Mouse (Mus musculus) midbrain, postnatal 0 days (tissue): ENCODE data around the gene Srd5a1. TPM values are rescaled to one million over a fixed set of nuclear protein-coding genes. Genes with fewer than 3 reads are reported as not detected.

Source experiments
- ATAC-seq: fragments of 200-750 bp; cut with Nextera tagmentation; 2 replicates; pipeline ENCODE4 v1.8.0; 2017; ENCODE audit warnings: moderate number of reproducible peaks, mild to moderate bottlenecking, moderate TSS enrichment, moderate library complexity; ENCODE audit not compliant: low FRiP score
- DNase-seq: peaks from one replicate; pipeline ENCODE4 v3.0.0-alpha.2; 2015; ENCODE audit warnings: low spot score
- H3K27ac ChIP-seq: fragments of 300-500 bp; sonication (generic); 2 replicates; pipeline ENCODE4 v1.5.1; 2014; ENCODE audit warnings: low read depth, mild to moderate bottlenecking, low read length, mixed read lengths
- H3K27me3 ChIP-seq: fragments of 300-500 bp; sonication (generic); 2 replicates; pipeline ENCODE4 v1.6.1; 2014; ENCODE audit warnings: low read length, control low read depth, mixed read lengths; ENCODE audit not compliant: insufficient read depth
- H3K36me3 ChIP-seq: fragments of 300-500 bp; sonication (generic); 2 replicates; pipeline ENCODE4 v1.6.1; 2014; ENCODE audit warnings: low read length, control low read depth, mixed read lengths; ENCODE audit not compliant: insufficient read depth
- H3K4me1 ChIP-seq: fragments of 300-500 bp; sonication (generic); 2 replicates; pipeline ENCODE4 v1.6.1; 2014; ENCODE audit warnings: mild to moderate bottlenecking, control low read depth, antibody characterized with exemption, low read length, mixed read lengths; ENCODE audit not compliant: insufficient read depth
- H3K4me2 ChIP-seq: fragments of 300-500 bp; sonication (generic); 2 replicates; pipeline ENCODE4 v1.6.1; 2014; ENCODE audit warnings: low read depth, mild to moderate bottlenecking, low read length, mixed read lengths; ENCODE audit not compliant: poor library complexity, severe bottlenecking
- H3K4me3 ChIP-seq: fragments of 300-500 bp; sonication (generic); 2 replicates; pipeline ENCODE4 v1.5.1; 2014; ENCODE audit warnings: low read depth, mild to moderate bottlenecking, low read length, moderate library complexity
- H3K9ac ChIP-seq: fragments of 300-500 bp; sonication (generic); replicated peaks from 2 replicates; pipeline ENCODE4 v1.6.1; 2014; ENCODE audit warnings: mild to moderate bottlenecking, low read length, moderate library complexity, mixed read lengths; ENCODE audit not compliant: poor library complexity, severe bottlenecking
- H3K9me3 ChIP-seq: fragments of 300-500 bp; sonication (generic); 2 replicates; pipeline ENCODE4 v1.6.1; 2016; ENCODE audit warnings: low read length, control low read depth
- CTCF ChIP-seq: IDR thresholded peaks from 2 replicates; pipeline ENCODE4 v1.5.1; 2016; ENCODE audit warnings: antibody characterized with exemption, mild to moderate bottlenecking
- WGBS: fragments of 180-500 bp; shearing (Covaris S2); extraction: QIAGEN DNeasy Blood & Tissue Kit; methylation state at CpG from one replicate; pipeline ENCODE4 v1.1.7; 2014; 5-methylcytosine and 5-hydroxymethylcytosine counted together
- polyA plus RNA-seq: library from polyadenylated mRNA; unstranded; fragments of >200 nt; fragmentation: Nextera tagmentation; extraction: Ambion mirVana; gene quantifications from 2 replicates; pipeline ENCODE4 v1.2.1, GENCODE M21; 2015
- total RNA-seq: library from RNA; depleted of rRNA; stranded (reverse); fragments of >200 nt; gene quantifications from 2 replicates; pipeline ENCODE4 v1.2.3, GENCODE M21; 2014

Srd5a1 gene
- total and polyA plus RNA-seq, 2 experiments from 2014 or later, result 22.9 to 36.3 TPM

DNA sequence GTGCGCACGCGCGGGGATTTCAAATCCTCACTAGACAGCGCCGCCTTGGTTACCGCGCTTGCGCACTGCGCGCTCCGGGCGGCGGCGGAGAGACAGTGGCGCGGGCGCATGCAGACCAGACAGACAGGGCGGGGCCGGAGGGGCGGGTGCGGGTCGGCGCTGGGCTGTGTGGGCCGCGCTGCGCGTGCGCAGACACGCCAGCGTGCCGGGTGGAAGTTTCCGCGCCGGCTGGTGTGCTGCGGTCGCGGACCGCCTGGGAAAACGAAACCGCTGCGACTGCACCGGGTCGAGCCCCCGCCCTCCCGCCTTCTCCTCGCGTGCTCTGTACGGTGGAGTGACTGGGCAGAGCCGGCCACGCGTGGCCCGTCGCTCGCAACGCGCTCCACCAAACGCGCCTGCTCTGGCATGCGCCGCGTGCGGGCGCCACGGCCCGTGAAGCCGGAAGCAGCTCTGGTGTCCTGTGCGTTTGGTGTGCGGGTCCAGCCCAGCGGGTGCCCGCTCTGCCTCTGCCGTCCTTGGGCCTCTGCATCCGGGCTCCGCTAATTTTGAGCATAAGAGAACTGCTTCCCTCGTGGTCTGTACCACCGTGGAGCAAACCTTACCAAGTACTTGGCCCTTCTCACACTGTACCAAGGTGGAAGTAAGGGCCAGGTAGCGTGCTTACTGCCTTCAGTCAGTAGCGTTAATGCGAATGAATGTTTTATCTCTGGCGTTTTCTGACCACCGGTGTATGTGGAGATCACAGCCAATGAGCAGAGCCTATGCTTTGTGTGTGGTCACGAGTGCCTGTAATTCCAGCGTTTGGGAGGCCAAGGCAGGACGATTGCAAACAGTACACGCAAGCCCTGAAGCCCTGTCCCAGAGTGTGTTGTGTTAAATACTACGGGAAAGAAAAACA is 76.3 kb downstream of the Srd5a1 start:
- no peak for TF ChIP-seq CTCF
- H3K9ac ChIP-seq, result peak overlapping the region; percentile 89
- WGBS, result under 1% methylated on average over 75 of the region's 86 CpGs
- DNase-seq, result peak; percentile 98
- H3K9me3 ChIP-seq, result no peaks in the 10 kb centered on the region
- peak; percentile 95 for ATAC-seq
- H3K4me1 ChIP-seq, result peaks cover 33% of the 10 kb centered on the region
- no peaks in the 10 kb centered on the region for H3K36me3 ChIP-seq
- H3K27me3 ChIP-seq, result no peaks in the 10 kb centered on the region
- H3K4me3 ChIP-seq, result peak overlapping the region; percentile 91
- H3K4me2 ChIP-seq, result peak overlapping the region; percentile 83
- peak overlapping the region; percentile 93 for H3K27ac ChIP-seq

DNA sequence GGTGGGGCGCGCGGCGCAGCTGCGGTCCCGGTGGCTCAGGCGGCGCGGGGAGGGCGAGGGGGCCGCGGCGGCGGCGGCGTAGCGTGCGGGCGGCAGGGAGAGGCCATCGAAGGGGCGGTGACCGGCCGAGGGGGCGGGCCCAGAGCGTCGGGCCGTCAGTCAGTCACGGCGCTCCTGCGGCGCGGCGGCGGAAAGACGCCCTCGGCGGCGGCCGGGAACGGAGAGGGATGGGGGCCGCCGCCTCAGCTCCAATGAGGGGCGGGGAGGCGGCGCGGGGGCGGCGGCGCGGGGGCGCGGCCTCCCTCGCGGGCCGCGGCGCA is 76.9 kb downstream of the Srd5a1 start, which contains the start of gene Tent4a:
Gene Tent4a, minus strand, starts transcription at position 284 of the 320 bp plus-strand sequence.
- Histone ChIP-seq H3K27me3 (no peaks in the 10 kb centered on the region), H3K4me2 (peak within 1 kb of the TSS; percentile 88), H3K4me1 (peaks cover 35% of the 10 kb centered on the region), H3K9ac (peak within 1 kb of the TSS; percentile 89), H3K9me3 (no peaks in the 10 kb centered on the region), H3K36me3 (no peaks in the 10 kb centered on the region), H3K4me3 (peak within 1 kb of the TSS; percentile 91), H3K27ac (peak within 1 kb of the TSS; percentile 93)
- peak; percentile 83 for ATAC-seq
- DNase-seq, result no peak
- 0% methylated on average over 13 of the region's 57 CpGs for WGBS
- TF ChIP-seq CTCF, result no peak

DNA sequence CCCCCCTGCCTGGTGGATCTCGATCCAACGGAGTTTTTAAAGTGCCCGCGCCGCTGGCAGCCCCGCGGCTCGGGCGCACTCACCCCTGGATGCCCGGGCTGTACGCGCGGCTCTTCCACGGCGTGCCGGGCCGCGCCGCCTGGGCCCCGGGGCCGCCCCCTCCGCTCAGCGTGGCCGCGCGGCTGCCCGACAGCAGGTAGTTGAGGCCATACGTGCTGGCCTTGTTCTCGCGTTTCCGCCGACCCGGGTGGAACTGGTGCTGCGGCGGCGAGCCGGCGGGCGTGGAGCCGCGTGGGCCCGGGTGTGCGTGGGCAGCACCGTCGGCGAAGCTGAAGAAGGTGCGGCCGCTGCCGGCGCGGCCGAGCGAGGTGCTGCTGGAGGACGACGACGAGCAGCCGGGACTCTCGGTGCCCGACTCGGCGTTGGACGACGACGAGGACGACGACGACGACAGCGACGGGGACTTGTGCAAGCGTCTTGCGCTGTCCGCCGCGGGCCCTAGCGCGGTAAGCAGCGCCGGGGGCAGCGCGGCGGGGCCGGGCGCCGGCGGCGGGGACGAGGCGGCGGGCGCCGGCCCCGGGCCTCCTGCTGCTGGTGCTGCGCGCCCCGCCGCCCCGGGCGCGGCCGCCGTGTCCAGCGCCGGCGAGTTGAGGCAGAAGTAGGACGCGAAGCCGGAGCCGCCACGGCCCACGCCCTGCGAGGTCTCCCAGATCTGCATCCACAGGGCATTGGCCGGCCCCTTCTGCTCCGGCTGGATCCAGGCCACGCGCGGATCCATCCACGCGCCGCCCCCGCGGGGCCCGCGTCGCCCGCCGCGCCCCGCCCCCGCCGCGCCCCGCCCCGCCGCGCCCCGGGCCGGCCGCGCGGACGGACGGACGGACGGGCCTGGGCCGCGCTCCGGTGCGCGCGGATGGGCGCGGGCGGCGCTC is 77.6 kb downstream of the Srd5a1 start, which contains the start of gene Nsun2:
Gene Nsun2, plus strand, starts transcription at position 342 of the 929 bp plus-strand sequence.
- Histone ChIP-seq H3K27ac (peak within 1 kb of the TSS; percentile 93), H3K4me3 (peak within 1 kb of the TSS; percentile 91), H3K9ac (peak within 1 kb of the TSS; percentile 89), H3K4me1 (peaks cover 35% of the 10 kb centered on the region), H3K27me3 (no peaks in the 10 kb centered on the region), H3K9me3 (no peaks in the 10 kb centered on the region), H3K36me3 (no peaks in the 10 kb centered on the region), H3K4me2 (peak within 1 kb of the TSS; percentile 88)
- no peak for TF ChIP-seq CTCF
- WGBS, result under 1% methylated on average over 102 of the region's 155 CpGs
- peak; percentile 46 for DNase-seq
- peak; percentile 20 for ATAC-seq

GRCm38 (mm10) chr13:69532893-69533404 is 78.3 kb downstream of the Srd5a1 start:
- H3K9ac ChIP-seq, result peak overlapping the region; percentile 89
- DNase-seq (no peak), ATAC-seq (no peak)
- H3K27ac ChIP-seq, result peak overlapping the region; percentile 93
- peak overlapping the region; percentile 91 for H3K4me3 ChIP-seq
- no peaks in the 10 kb centered on the region for H3K9me3 ChIP-seq
- H3K4me2 ChIP-seq, result peak overlapping the region; percentile 88
- 2% methylated on average over 9 of the region's 9 CpGs for WGBS
- no peak for TF ChIP-seq CTCF
- no peaks in the 10 kb centered on the region for H3K36me3 ChIP-seq
- peaks cover 35% of the 10 kb centered on the region for H3K4me1 ChIP-seq
- H3K27me3 ChIP-seq, result no peaks in the 10 kb centered on the region

DNA sequence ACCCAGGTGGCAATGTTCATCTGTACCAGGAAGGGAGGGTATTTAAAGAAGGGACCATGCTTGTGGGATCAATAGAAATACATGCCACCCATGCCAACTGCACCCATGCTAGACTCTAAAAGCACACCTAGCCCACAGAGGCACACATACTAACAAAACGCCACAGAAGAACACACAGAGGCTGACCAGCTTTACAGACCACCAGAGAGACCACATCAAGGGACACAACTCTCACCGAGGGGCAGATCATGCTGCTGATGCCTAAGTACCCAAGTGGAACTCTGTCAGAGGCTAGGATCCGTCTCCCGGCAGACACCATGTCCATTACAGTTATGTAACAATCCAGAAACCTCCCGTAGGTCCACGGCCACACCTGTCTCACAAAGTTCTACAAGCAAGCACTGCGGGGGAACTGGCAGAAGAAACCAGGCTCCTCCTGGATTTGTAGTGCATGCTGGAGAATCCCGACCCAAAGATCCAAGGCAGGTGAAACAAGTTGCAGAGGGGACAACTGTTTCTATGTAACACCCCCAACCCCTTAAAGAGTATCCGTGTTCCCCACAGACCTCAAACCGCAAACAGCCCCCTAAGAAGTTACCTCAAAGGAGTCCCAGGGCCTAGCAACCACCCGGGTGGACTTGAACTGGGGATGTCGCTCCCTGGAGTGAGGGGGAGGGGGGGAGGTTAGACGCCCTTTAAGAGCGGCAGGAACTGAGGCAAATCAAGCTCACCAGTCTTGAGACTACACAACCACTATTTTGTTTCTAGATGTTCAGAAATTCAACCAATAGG is 78.9 kb downstream of the Srd5a1 start:
- no peaks in the 10 kb centered on the region for H3K36me3 ChIP-seq
- WGBS, result 15% methylated on average over 14 of the region's 14 CpGs
- H3K27me3 ChIP-seq, result no peaks in the 10 kb centered on the region
- TF ChIP-seq CTCF, result no peak
- H3K4me3 ChIP-seq, result peak overlapping the region; percentile 91
- peak overlapping the region; percentile 89 for H3K9ac ChIP-seq
- H3K4me2 ChIP-seq, result peak overlapping the region; percentile 88
- DNase-seq (no peak), ATAC-seq (no peak)
- H3K9me3 ChIP-seq, result no peaks in the 10 kb centered on the region
- H3K27ac ChIP-seq, result no peak overlapping the region
- H3K4me1 ChIP-seq, result peaks cover 35% of the 10 kb centered on the region
